Mouse (Mus musculus): ENCODE results near the gene Cyp2d9.
"Not testable (repeated sequence)": the region's sequence is repeated elsewhere in the genome, so short reads cannot be mapped to it uniquely, and the experiment has no call there.

The Cyp2d9 gene

GRCm38 (mm10) chr15:82445196-82445595 lies 12.0 kb downstream of the Cyp2d9 start:
- in situ Hi-C loops (cut with MboI, MseI): no loop called here

GRCm38 (mm10) chr15:82450045-82450444 lies 16.8 kb downstream of the Cyp2d9 start:
- in situ Hi-C loops (cut with MboI, MseI): loop anchor here (5.0 kb wide), 1 partner anchor 58 kb away; the partner anchor contains the start of gene Cyp2d11 (in 2 of the 2)

- in situ Hi-C loops (cut with MboI, MseI): loop anchor here (5.0 kb wide), 1 partner anchor 60 kb away; the partner anchor contains the start of gene Cyp2d11 (in 2 of the 2)
Measured at GRCm38 (mm10) chr15:82452133-82452532, 18.9 kb downstream of the Cyp2d9 start.

- in situ Hi-C loops (cut with MboI, MseI): loop anchor here (5.0 kb wide), 1 partner anchor 61 kb away; the partner anchor contains the start of gene Cyp2d11 (in 2 of the 2)
Measured at GRCm38 (mm10) chr15:82453501-82453900, 20.3 kb downstream of the Cyp2d9 start.

GRCm38 (mm10) chr15:82456086-82456790 lies 23.0 kb downstream of the Cyp2d9 start:
- in situ Hi-C loops (cut with MboI, MseI): not testable (repeated sequence)

DNA sequence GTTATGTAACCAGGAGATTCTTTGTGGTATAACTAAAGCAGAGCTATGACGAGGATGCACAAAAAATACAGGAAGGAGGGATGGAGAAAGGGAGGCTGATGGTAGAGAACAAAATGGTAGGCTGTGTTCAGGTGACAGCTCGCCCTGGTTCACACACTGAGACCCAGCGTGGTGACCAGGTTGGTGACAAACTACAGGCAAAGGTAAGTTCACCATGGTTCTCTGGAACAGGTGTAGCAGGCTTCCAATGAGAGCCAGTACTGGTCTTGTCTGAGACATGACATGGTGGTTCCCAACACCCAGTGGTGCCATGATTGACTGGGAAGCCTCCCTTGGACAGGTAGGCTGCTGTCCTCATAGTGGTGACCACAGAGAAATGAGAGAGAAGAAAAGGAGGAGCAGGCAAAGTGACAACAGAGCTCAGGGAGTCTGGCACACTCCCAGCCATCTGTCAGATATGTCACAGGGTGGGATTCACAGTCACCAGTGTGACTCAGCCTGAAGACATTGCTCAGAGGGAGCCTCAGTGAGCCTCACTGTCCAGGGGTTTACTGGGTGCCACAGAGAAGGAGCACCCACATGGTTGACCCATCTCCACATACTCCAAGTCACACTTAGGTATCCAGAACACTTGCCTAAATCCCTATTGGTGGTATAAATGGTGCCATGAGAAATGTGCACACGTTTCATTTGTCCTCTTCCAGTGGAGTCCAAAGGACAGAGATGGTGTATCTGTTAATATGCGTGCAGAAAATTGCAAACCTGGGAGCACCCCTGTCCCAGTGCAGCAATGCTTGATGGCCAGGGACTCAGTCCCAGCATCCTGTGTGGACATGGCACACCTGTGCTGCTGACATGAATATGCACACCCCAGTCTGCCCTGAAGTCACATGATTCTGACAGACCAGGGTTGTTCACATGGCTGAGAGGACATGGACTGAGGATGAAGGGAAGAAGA lies 24.1 kb downstream of the Cyp2d9 start:
- in situ Hi-C loops (cut with MboI, MseI): no loop called here

DNA sequence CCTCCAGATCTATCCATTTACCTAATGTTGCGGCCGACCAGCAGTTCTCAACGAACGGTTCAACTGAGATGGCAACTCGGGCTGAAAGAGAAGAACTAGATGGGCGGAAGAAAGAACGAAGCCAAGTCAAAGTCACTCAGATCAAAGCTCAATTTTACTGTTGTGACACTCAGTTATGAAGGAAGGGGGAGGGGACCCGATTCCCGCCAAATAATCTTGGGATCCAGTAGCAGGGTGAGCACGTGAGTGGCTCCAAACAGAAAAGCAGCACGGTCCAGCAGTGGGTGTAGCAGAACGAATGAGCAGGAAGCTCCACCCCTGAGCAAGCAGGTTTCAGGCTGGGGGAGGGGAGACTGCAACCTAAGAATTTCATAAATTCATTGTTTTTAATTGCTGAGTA lies 26.0 kb downstream of the Cyp2d9 start:
- in situ Hi-C loops (cut with MboI, MseI): not testable (repeated sequence)

- in situ Hi-C loops (cut with MboI, MseI): loop anchor here in 1 of 2 experiments (10.0 kb wide), 1 partner anchor 480 kb away; no protein-coding TSS in a partner anchor
Measured at GRCm38 (mm10) chr15:82464701-82465100, 31.5 kb downstream of the Cyp2d9 start.

GRCm38 (mm10) chr15:82494273-82494672 lies 61.0 kb downstream of the Cyp2d9 start:
- in situ Hi-C loops (cut with MboI, MseI): not testable (repeated sequence)

All from T-helper 17 cell (primary cell).